Mouse (Mus musculus) kidney, adult 2 months (tissue): ENCODE measurements around the gene Ssc5d.

Experiments
- CTCF ChIP-seq: fragments of 200-500 bp; conservative IDR thresholded peaks from 2 replicates; pipeline ENCODE4 v1.5.1; 2011; ENCODE audit warnings: low read depth, mild to moderate bottlenecking, control low read depth, low read length, moderate library complexity, mixed read lengths; ENCODE audit not compliant: insufficient read depth, insufficient read length
- POLR2A ChIP-seq: fragments of 200-500 bp; IDR thresholded peaks from one replicate; pipeline ENCODE4 v1.6.1; 2011; ENCODE audit warnings: low read depth, low read length, control low read depth

GRCm38 (mm10) chr7:4920496-4920895 lies 5.1 kb upstream of the Ssc5d start:
- TF ChIP-seq CTCF (no peak), POLR2A (no peak)
